Mouse (Mus musculus) hindbrain, embryonic 13.5 days (tissue): ENCODE results near the gene Numa1. TPM values are rescaled to one million over a fixed set of nuclear protein-coding genes. Genes with fewer than 3 reads are reported as not detected.
"Not testable (repeated sequence)": the region's sequence is repeated elsewhere in the genome, so short reads cannot be mapped to it uniquely, and the experiment has no call there.

Source experiments
- ATAC-seq: fragments of 200-750 bp; cut with Nextera tagmentation; 2 replicates; pipeline ENCODE4 v1.8.0; 2017; ENCODE audit warnings: moderate TSS enrichment; ENCODE audit not compliant: low FRiP score
- H3K27ac ChIP-seq: fragments of 300-500 bp; sonication (generic); 2 replicates; pipeline ENCODE4 v1.5.1; 2015; ENCODE audit warnings: inconsistent platforms, mild to moderate bottlenecking, moderate library complexity
- H3K27me3 ChIP-seq: fragments of 300-500 bp; sonication (generic); 2 replicates; pipeline ENCODE4 v1.6.1; 2015; ENCODE audit warnings: mild to moderate bottlenecking, inconsistent platforms
- H3K36me3 ChIP-seq: fragments of 300-500 bp; sonication (generic); 2 replicates; pipeline ENCODE4 v1.6.1; 2015; ENCODE audit warnings: mild to moderate bottlenecking, inconsistent platforms
- H3K4me1 ChIP-seq: fragments of 300-500 bp; sonication (generic); replicated peaks from 2 replicates; pipeline ENCODE4 v1.6.1; 2015; ENCODE audit warnings: inconsistent platforms
- H3K4me2 ChIP-seq: fragments of 300-500 bp; sonication (generic); 2 replicates; pipeline ENCODE4 v1.6.1; 2015; ENCODE audit warnings: inconsistent platforms, mild to moderate bottlenecking, moderate library complexity
- H3K4me3 ChIP-seq: fragments of 300-500 bp; sonication (generic); 2 replicates; pipeline ENCODE4 v1.5.1; 2015; ENCODE audit warnings: mild to moderate bottlenecking, inconsistent platforms
- H3K9ac ChIP-seq: fragments of 300-500 bp; sonication (generic); 2 replicates; pipeline ENCODE4 v1.6.1; 2015; ENCODE audit warnings: mild to moderate bottlenecking, inconsistent platforms
- H3K9me3 ChIP-seq: fragments of 300-500 bp; sonication (generic); 2 replicates; pipeline ENCODE4 v1.6.1; 2016; ENCODE audit warnings: inconsistent platforms
- WGBS: fragments of 180-500 bp; shearing (Covaris S2); methylation state at CpG from one replicate; pipeline ENCODE4 v1.1.7; 2015; 5-methylcytosine and 5-hydroxymethylcytosine counted together
- polyA plus RNA-seq: library from polyadenylated mRNA; unstranded; fragments of >200 nt; fragmentation: Nextera tagmentation; extraction: Ambion mirVana; gene quantifications from 2 replicates; pipeline ENCODE4 v1.2.1, GENCODE M21; 2015

Numa1 gene
- polyA plus RNA-seq, 1 experiment from 2014 or later: 50.8 TPM

DNA sequence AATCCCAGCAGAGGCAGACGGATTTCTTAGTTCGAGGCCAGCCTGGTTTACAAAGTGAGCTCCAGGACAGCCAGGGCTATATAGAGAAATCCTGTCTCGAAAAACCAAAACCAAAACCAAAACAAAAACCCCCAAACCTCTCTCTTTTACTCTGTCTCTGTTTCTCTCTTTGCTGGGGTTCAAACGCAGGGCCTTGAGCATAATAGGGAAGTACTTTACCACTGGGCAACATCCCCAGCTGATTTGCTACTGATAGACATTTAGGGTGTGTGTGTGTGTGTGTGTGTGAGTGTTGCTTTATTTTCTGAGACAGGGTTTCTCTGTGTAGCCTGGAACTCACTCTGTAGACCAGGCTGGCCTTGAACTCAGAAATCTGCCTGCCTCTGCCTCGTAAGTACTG is 15.1 kb downstream of the Numa1 start:
- not testable (repeated sequence) for H3K27ac ChIP-seq, H3K9me3 ChIP-seq, H3K4me3 ChIP-seq, H3K9ac ChIP-seq, H3K36me3 ChIP-seq, H3K4me1 ChIP-seq, H3K4me2 ChIP-seq, ATAC-seq, H3K27me3 ChIP-seq
- 89% methylated on average over 5 of the region's 5 CpGs for WGBS

DNA sequence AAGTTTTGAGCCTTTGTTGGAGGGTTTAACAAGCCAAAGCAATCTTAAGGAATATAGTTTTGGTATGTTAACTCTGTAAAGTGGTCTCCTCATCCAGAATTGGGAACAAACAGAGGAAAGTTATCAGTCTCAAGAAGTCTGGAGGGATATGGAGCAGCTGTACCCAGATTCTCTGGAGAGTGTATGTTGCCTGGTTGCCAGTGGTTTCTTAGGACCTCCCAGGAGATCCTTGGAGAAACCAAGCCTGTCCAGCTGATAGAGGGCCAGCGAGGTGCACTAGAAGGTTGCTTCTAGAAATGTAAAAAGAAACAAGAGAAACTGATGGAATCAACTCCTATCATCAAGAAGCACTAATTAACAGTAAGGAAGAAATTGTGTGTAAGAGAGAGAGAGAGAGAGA is 17.7 kb downstream of the Numa1 start:
- no peak overlapping the region for H3K27ac ChIP-seq
- H3K9me3 ChIP-seq: no peaks in the 10 kb centered on the region
- no peak for ATAC-seq
- H3K4me2 ChIP-seq: no peak overlapping the region
- no peak overlapping the region for H3K9ac ChIP-seq
- 86% methylated on average over 1 of the region's 1 CpGs for WGBS
- no peaks in the 10 kb centered on the region for H3K4me1 ChIP-seq
- H3K4me3 ChIP-seq: no peak overlapping the region
- H3K36me3 ChIP-seq: no peaks in the 10 kb centered on the region
- no peaks in the 10 kb centered on the region for H3K27me3 ChIP-seq

DNA sequence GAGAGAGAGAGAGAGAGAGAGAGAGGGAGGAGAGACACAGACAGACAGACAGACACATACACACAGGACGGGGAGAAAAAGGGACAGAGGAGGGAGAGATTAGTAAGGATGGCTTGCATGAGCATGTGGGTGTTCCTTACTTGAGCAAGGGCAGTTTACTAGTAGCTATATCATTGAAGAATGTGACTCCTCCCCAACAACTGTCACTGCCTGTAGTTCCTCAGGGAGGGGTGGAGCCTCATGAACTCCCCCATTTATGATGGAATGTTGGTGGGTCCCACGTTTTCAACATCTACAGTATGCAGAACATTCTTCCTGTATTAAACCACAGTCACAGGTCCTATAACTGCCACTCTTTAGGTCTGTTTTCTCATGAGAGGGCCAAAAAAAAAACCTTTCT is 18.2 kb downstream of the Numa1 start:
- no peaks in the 10 kb centered on the region for H3K9me3 ChIP-seq
- H3K27me3 ChIP-seq: no peaks in the 10 kb centered on the region
- ATAC-seq: no peak
- no peak overlapping the region for H3K9ac ChIP-seq
- no peak overlapping the region for H3K4me2 ChIP-seq
- WGBS: 84% methylated on average over 2 of the region's 2 CpGs
- no peaks in the 10 kb centered on the region for H3K4me1 ChIP-seq
- H3K36me3 ChIP-seq: no peaks in the 10 kb centered on the region
- no peak overlapping the region for H3K4me3 ChIP-seq
- H3K27ac ChIP-seq: no peak overlapping the region

DNA sequence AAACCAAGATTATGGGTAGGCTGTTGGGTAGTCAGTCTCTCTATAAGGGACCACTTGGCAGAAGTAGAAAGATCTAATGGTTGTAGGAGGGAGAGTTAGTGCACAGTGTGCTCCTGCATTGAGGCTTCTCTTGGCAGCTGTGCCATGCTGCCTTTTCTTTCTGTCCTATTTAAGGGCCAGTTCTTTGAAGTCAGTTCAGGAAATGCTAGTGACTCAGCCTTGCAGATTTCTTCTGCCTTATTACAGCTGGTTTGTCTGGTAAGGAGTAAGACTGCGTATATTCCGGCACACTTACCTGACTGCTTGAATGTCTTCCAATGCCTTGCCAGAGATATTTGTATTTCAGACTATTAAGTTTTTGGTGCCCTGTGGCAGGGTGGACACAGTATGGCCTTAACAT is 20.3 kb downstream of the Numa1 start:
- Histone ChIP-seq H3K9ac (no peak overlapping the region), H3K4me3 (no peak overlapping the region), H3K9me3 (no peaks in the 10 kb centered on the region), H3K27ac (no peak overlapping the region), H3K27me3 (no peaks in the 10 kb centered on the region), H3K4me1 (no peaks in the 10 kb centered on the region), H3K4me2 (no peak overlapping the region), H3K36me3 (no peaks in the 10 kb centered on the region)
- ATAC-seq: no peak
- 92% methylated on average over 2 of the region's 2 CpGs for WGBS

DNA sequence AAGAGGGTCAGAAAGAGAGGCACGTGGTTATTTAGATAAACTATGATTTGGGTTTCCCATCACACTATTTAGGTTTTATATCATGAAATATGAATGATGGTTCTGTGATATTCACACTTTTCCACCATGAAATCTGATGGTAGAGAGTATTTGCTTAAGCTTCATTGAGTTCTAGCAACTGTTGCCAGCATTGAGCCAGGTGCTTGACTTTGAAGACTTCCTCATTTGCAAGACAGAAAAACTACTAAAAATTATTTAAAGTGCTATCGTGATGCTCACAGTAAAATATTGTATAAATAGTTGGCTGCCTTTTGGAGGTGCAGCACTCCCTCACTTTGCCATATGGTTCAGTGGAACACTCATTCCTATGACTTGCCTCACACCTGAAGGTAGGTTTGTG is 21.4 kb downstream of the Numa1 start:
- H3K36me3 ChIP-seq: no peaks in the 10 kb centered on the region
- H3K4me3 ChIP-seq: no peak overlapping the region
- no peaks in the 10 kb centered on the region for H3K9me3 ChIP-seq
- no peak overlapping the region for H3K9ac ChIP-seq
- H3K27me3 ChIP-seq: no peaks in the 10 kb centered on the region
- H3K4me1 ChIP-seq: 0 out of 2 replicates have a peak, but pooled peaks cover 5% of the 10 kb centered on the region
- H3K4me2 ChIP-seq: no peak overlapping the region
- ATAC-seq: no peak
- no peak overlapping the region for H3K27ac ChIP-seq
- WGBS: 92% methylated on average over 2 of the region's 2 CpGs

DNA sequence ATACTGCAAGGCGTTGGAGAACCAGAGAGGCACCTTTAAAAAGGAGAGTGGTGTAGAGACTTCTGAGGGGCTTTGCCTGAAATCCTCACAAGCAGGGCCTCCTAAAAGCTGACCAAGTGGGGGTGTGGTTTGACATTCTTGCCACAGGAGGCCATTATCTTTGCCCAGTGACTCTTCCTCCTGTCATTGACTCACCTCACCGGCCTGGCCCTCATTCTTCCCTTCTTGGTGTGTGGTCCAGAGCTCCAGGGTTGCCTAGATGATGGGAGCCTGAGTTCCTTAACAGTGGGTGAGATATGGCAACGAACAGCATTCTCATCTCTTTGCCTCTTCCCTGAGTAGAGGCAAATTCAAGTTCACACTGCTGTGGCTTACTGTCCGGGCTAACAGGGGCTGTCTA is 22.0 kb downstream of the Numa1 start:
- WGBS: 55% methylated on average over 4 of the region's 4 CpGs
- Histone ChIP-seq H3K4me2 (no peak overlapping the region), H3K36me3 (no peaks in the 10 kb centered on the region), H3K4me3 (no peak overlapping the region), H3K4me1 (0 out of 2 replicates have a peak, but pooled peaks cover 5% of the 10 kb centered on the region), H3K27ac (no peak overlapping the region), H3K27me3 (no peaks in the 10 kb centered on the region), H3K9ac (no peak overlapping the region), H3K9me3 (no peaks in the 10 kb centered on the region)
- no peak for ATAC-seq

DNA sequence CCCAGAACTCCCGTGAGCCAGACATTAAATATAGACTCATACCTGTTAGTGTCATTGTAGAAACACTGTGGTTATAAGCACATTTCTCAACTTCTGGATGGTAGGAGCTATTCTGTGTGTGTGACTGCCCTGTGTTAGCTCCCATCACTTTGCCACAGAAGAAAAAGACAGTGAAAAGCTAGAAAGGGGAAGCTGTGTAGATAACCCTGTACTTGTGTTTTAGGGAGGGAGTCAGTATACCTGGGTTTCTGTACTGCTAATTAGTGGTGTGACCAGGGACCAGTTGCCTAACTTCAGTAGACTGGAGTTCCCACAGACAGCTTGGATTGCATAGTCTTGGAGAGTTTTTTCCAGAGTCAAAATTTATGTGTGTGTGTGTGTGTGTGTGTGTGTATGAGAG is 22.6 kb downstream of the Numa1 start:
- 0 out of 2 replicates have a peak, but pooled peaks cover 5% of the 10 kb centered on the region for H3K4me1 ChIP-seq
- no peak overlapping the region for H3K27ac ChIP-seq
- H3K9ac ChIP-seq: no peak overlapping the region
- ATAC-seq: no peak
- 90% methylated on average over 1 of the region's 1 CpGs for WGBS
- no peaks in the 10 kb centered on the region for H3K27me3 ChIP-seq
- no peaks in the 10 kb centered on the region for H3K9me3 ChIP-seq
- no peaks in the 10 kb centered on the region for H3K36me3 ChIP-seq
- no peak overlapping the region for H3K4me3 ChIP-seq
- no peak overlapping the region for H3K4me2 ChIP-seq

DNA sequence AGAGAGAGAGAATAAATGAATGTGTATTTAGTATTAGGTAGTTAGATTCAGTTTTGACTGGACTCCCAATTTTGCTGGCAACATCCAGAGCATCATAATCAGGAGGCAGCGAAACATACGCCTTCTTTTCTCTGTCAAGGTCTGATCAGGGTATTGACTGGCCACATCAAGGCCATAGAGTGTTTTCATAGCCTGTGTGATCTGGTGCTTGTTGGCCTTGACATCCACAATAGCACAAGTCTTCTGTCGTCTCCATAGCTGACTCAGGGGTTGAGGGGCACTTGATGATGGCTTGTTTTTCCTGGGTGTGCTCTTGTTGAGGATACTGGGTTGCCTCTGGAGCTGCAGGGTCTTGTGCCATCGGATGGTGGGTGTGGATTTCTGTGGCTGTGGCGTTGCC is 23.0 kb downstream of the Numa1 start:
- H3K4me2 ChIP-seq: no peak overlapping the region
- no peaks in the 10 kb centered on the region for H3K36me3 ChIP-seq
- 96% methylated on average over 5 of the region's 5 CpGs for WGBS
- no peak overlapping the region for H3K4me3 ChIP-seq
- no peak overlapping the region for H3K9ac ChIP-seq
- no peaks in the 10 kb centered on the region for H3K27me3 ChIP-seq
- ATAC-seq: no peak
- no peaks in the 10 kb centered on the region for H3K9me3 ChIP-seq
- H3K27ac ChIP-seq: no peak overlapping the region
- H3K4me1 ChIP-seq: 0 out of 2 replicates have a peak, but pooled peaks cover 5% of the 10 kb centered on the region

DNA sequence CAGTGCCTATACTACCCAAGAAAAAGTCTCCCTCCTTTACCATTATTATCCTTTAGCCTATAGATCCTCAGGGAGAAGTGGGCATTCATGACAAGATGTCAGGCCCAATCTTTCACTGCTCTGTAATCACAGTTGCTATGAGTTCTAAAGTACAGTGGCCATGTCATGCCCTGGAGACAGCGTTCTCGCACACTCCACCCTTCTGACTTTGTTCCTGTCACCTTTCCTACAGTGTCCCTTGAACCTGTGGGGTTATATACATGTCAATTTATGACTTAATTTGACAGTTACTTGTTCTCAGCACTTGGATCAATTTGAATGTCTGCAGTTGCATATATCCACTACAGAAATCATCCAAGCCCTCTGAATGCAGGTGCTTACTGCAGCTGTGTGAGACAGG is 28.9 kb downstream of the Numa1 start:
- Histone ChIP-seq H3K4me3 (no peak overlapping the region), H3K9me3 (no peaks in the 10 kb centered on the region), H3K27ac (no peak overlapping the region), H3K4me2 (no peak overlapping the region), H3K36me3 (no peaks in the 10 kb centered on the region), H3K9ac (no peak overlapping the region), H3K4me1 (0 out of 2 replicates have a peak, but pooled peaks cover 5% of the 10 kb centered on the region), H3K27me3 (no peaks in the 10 kb centered on the region)
- 92% methylated on average over 2 of the region's 2 CpGs for WGBS
- ATAC-seq: no peak

DNA sequence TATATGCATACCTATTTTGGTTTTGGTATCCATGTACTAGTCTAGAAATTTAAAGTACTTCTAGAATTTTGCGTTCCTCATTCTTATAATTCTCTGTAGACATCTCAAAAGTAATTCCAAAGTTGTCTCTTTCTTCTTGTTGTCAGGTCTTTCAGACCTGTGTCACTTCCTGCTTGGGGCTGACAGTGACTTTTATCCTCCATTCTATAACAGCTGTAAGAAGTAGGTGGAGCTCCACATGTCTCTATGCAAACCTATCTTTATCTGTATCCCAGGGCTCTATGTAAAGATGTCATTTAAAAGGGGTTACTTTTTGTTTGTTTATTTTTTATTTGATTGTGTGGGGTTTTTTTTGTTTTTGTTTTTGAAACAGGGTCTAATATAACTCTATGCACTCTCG is 29.7 kb downstream of the Numa1 start:
- Histone ChIP-seq H3K27me3 (no peaks in the 10 kb centered on the region), H3K27ac (no peak overlapping the region), H3K9me3 (no peaks in the 10 kb centered on the region), H3K9ac (no peak overlapping the region), H3K36me3 (no peaks in the 10 kb centered on the region), H3K4me2 (no peak overlapping the region), H3K4me3 (no peak overlapping the region), H3K4me1 (peaks cover 9% of the 10 kb centered on the region)
- 93% methylated on average over 2 of the region's 2 CpGs for WGBS
- ATAC-seq: no peak

DNA sequence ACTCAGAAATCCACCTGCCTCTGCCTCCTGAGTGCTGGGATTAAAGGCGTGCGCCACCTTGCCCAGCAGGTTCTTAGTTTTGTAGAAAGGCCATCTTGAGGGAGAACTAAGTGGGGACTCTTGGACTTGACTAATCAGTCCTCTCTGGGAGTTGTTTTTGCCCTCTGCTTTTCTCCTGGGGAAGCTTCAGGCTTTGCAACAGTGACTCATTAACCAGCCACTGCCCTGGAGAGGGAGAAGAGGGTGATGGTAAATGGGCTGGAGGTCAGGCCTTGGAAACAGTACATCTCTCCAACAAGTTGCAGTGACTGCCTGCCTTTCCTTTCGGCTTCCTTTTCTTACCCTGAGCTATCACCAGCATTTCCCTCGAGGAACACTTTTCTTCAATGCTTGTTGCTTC is 30.6 kb downstream of the Numa1 start:
- no peak for ATAC-seq
- no peaks in the 10 kb centered on the region for H3K9me3 ChIP-seq
- peaks cover 17% of the 10 kb centered on the region for H3K4me1 ChIP-seq
- H3K36me3 ChIP-seq: no peaks in the 10 kb centered on the region
- WGBS: 92% methylated on average over 4 of the region's 4 CpGs
- H3K9ac ChIP-seq: no peak overlapping the region
- no peak overlapping the region for H3K27ac ChIP-seq
- no peak overlapping the region for H3K4me2 ChIP-seq
- no peak overlapping the region for H3K4me3 ChIP-seq
- no peaks in the 10 kb centered on the region for H3K27me3 ChIP-seq

DNA sequence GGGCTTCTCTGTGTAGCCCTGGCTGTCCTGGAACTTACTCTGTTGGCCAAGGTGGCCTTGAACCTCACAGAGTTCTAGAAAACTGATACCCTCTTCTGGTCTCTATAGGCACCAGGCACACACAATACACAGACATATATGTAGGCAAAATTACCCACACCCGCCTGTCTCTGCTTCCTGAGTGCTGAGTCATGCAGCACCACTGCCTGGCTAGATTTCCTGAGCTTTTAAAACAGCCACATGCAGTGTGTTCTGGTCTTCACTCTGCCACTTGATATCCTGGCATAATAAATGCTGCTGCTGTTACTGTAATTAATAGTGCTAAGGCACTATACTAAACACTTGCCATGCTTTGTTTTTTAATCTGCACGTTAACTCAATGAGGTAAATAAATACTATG is 31.7 kb downstream of the Numa1 start:
- Histone ChIP-seq H3K4me3 (no peak overlapping the region), H3K9ac (no peak overlapping the region), H3K4me1 (peaks cover 12% of the 10 kb centered on the region), H3K27me3 (no peaks in the 10 kb centered on the region), H3K27ac (no peak overlapping the region), H3K4me2 (no peak overlapping the region), H3K9me3 (no peaks in the 10 kb centered on the region), H3K36me3 (no peaks in the 10 kb centered on the region)
- no peak for ATAC-seq
- WGBS: 87% methylated on average over 2 of the region's 2 CpGs

DNA sequence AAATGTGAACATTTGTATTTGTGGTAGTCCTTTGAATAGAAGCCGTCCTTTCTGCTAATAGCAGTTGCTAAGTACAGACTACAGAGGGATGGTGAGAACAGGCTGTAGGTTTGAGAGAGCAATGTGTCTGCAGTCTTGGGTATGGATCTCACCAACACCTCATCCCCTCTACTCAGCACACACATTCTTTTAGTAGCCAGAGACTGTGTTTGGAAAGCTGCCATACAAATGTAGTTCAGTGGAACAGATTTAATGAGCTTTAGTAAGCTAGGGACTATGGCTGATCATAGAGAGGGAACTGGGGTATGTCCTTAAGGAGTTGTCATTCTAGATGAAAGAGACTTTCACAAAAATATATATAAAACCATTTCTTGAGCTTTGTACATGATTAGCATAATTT is 33.3 kb downstream of the Numa1 start:
- ATAC-seq: no peak
- H3K4me1 ChIP-seq: peaks cover 24% of the 10 kb centered on the region
- 97% methylated on average over 1 of the region's 1 CpGs for WGBS
- no peak overlapping the region for H3K4me3 ChIP-seq
- no peaks in the 10 kb centered on the region for H3K27me3 ChIP-seq
- H3K9me3 ChIP-seq: no peaks in the 10 kb centered on the region
- no peak overlapping the region for H3K27ac ChIP-seq
- H3K4me2 ChIP-seq: no peak overlapping the region
- no peak overlapping the region for H3K9ac ChIP-seq
- no peaks in the 10 kb centered on the region for H3K36me3 ChIP-seq

DNA sequence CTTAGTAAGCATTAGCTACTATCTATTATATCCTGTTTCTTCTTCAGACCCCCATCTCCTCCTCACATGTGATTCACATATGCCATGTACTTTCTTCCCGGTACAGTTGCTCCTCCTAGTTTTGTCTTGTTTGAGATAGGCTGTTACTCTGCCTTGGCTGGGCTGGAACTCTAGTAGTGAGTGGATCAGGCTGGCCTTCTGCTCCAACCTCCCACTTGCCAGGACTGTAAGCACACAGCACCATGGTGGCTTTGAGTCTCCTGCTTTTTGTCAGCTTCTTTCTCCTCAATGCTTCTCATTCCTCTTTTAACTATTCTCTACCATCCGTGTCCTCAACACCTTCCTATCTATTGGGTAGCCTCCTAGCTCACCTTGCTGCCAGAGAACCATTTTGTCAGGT is 34.8 kb downstream of the Numa1 start:
- no peaks in the 10 kb centered on the region for H3K27me3 ChIP-seq
- peaks cover 39% of the 10 kb centered on the region for H3K4me1 ChIP-seq
- 0 out of 2 replicates have a peak overlapping the region, but pooled peaks have one; percentile 74 for H3K4me3 ChIP-seq
- H3K9ac ChIP-seq: peak overlapping the region; percentile 56
- ATAC-seq: no peak
- H3K9me3 ChIP-seq: no peaks in the 10 kb centered on the region
- no peaks in the 10 kb centered on the region for H3K36me3 ChIP-seq
- H3K27ac ChIP-seq: peak overlapping the region; percentile 100
- H3K4me2 ChIP-seq: peak overlapping the region; percentile 74
- WGBS: 68% methylated on average over 2 of the region's 2 CpGs
